Mouse (Mus musculus): ENCODE results near the gene Tenm4.

- TF ChIP-seq CTCF (IDR thresholded peaks at IDR 0.05; ENCODE audit: low read depth, low read length) (no peak), POLR2AphosphoS5 (IDR thresholded peaks at IDR 0.05; ENCODE audit: insufficient replicate concordance, low read depth, low read length) (no peak), GATA1 (IDR thresholded peaks at IDR 0.05; ENCODE audit: borderline replicate concordance, low read length) (no peak), TAL1 (conservative IDR thresholded peaks at IDR 0.05; ENCODE audit: low read depth, low read length) (no peak), GATA2 (IDR thresholded peaks at IDR 0.05; ENCODE audit: borderline replicate concordance, low read depth, low read length) (no peak)
Observed at GRCm38 (mm10) chr7:96597871-96598270, 426.8 kb downstream of the Tenm4 start.

All from G1E (cell line).